Mouse (Mus musculus) kidney, postnatal 14 days (tissue): ENCODE results near the gene Gm28919.
"Not testable (repeated sequence)": the region's sequence is repeated elsewhere in the genome, so short reads cannot be mapped to it uniquely, and the experiment has no call there.

Source experiments
- DNase-seq: peaks from one replicate; pipeline ENCODE4 v3.0.0; 2022; ENCODE audit warnings: mixed read lengths

Gene Gm28919

GRCm38 (mm10) chrY:6583246-6583645 is at the start of gene Gm28919:
Gm28919 (plus strand) TSS chrY:6583546.
- not testable (repeated sequence) for DNase-seq
